18 mouse cellular contexts compared by ENCODE assay signal in the genomic region with DNA sequence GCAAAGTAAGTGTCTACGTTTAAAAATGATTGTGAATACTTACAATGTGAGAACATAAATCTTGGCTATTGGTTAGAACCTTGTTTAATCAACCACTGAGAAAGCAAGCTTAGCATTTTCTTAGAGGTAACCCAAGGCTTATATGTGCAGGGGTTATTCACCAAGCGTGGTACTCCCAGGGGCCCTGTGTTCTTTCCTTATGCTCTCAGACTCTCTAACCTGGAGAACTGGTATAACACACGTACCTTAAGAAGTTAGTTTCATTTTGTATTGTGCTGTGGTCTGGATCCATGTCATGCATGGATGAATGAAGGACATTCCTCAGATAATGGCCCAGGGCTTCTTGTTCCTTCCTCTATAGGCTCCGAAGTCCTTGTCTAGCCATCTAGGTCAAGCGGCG.
"Had no signal": no experiment of that assay in that cellular context is flagged by ENCODE, and none has a peak within 500 bp of the region (broad histone marks: within the 10 kb centered on the region; RNA-seq: fewer than 3 reads in every experiment).

No protein-coding gene starts in this region.

- DNase-seq: lung, adult 2 months; lung, postnatal 14 days; lung, postnatal 36 days; right cerebral cortex, adult 18-20 months; right cerebral cortex, postnatal 25 days; right cerebral cortex, postnatal 4 days; spleen, adult 18-20 months; thymus, adult 18-20 months; thymus, postnatal 14 days; thymus, postnatal 36 days had no signal

- H3K27ac ChIP-seq: lung, embryonic 15.5 days; macrophage; midbrain, embryonic 13.5 days; midbrain, embryonic 15.5 days; neural tube, embryonic 12.5 days had no signal

- H3K4me3 ChIP-seq: lung, embryonic 15.5 days; megakaryocyte, embryonic 14.5 days; midbrain, embryonic 13.5 days; midbrain, embryonic 15.5 days; neural tube, embryonic 12.5 days had no signal

- H3K4me1 ChIP-seq: lung, embryonic 15.5 days; midbrain, embryonic 13.5 days; midbrain, embryonic 15.5 days; neural tube, embryonic 12.5 days had no signal

- H3K9me3 ChIP-seq: lung, embryonic 15.5 days; megakaryocyte, embryonic 14.5 days; midbrain, embryonic 13.5 days; midbrain, embryonic 15.5 days; neural tube, embryonic 12.5 days had no signal

- H3K4me2 ChIP-seq: lung, embryonic 15.5 days; midbrain, embryonic 11.5 days; midbrain, embryonic 13.5 days; midbrain, embryonic 15.5 days; neural tube, embryonic 12.5 days had no signal

- H3K9ac ChIP-seq: lung, embryonic 15.5 days; midbrain, embryonic 13.5 days; midbrain, embryonic 15.5 days; neural tube, embryonic 12.5 days had no signal

- H3K27me3 ChIP-seq: lung, embryonic 15.5 days; megakaryocyte, embryonic 14.5 days; midbrain, embryonic 13.5 days; midbrain, embryonic 15.5 days; neural tube, embryonic 12.5 days had no signal

- ATAC-seq: lung, postnatal 0 days; midbrain, embryonic 13.5 days; midbrain, embryonic 15.5 days had no signal

- H3K36me3 ChIP-seq: lung, embryonic 15.5 days; midbrain, embryonic 13.5 days; midbrain, embryonic 15.5 days; neural tube, embryonic 12.5 days had no signal
